Mouse (Mus musculus): ENCODE measurements around the gene Iqcd. TPM values are rescaled to one million over a fixed set of nuclear protein-coding genes. Genes with fewer than 3 reads are reported as not detected.
A peak's percentile ranks its signal among the peaks of the same experiment; 100 is the strongest.

Gene Iqcd
- total RNA-seq, 2 experiments from 2014 or later: 0.52 to 2.4 TPM

- DNase-seq (ENCODE audit: low spot score in 2 of 2): no peak
These were observed 18.4 kb upstream of the Iqcd start for GRCm38 (mm10) chr5:120570289-120570897.

GRCm38 (mm10) chr5:120571056-120571740 lies 17.6 kb upstream of the Iqcd start:
- no peak for DNase-seq (ENCODE audit: low spot score in 2 of 2)

GRCm38 (mm10) chr5:120574469-120575063 lies 14.2 kb upstream of the Iqcd start:
- no peak for DNase-seq (ENCODE audit: low spot score in 2 of 2)

- no peak for DNase-seq (ENCODE audit: low spot score in 2 of 2)
These were observed 12.0 kb upstream of the Iqcd start for GRCm38 (mm10) chr5:120576781-120577301.

GRCm38 (mm10) chr5:120577935-120578441 lies 10.8 kb upstream of the Iqcd start:
- no peak for DNase-seq (ENCODE audit: low spot score in 2 of 2)

GRCm38 (mm10) chr5:120578504-120579081 lies 10.2 kb upstream of the Iqcd start:
- no peak for DNase-seq (ENCODE audit: low spot score in 2 of 2)

- DNase-seq (ENCODE audit: low spot score in 2 of 2): no peak
These were observed 9.5 kb upstream of the Iqcd start for GRCm38 (mm10) chr5:120579211-120579897.

- DNase-seq (ENCODE audit: low spot score in 2 of 2): peak in 1 of 2 experiments; percentile 58
These were observed 8.8 kb upstream of the Iqcd start for GRCm38 (mm10) chr5:120579898-120580626.

- no peak for DNase-seq (ENCODE audit: low spot score in 2 of 2)
These were observed 6.8 kb upstream of the Iqcd start for GRCm38 (mm10) chr5:120582002-120582401.

GRCm38 (mm10) chr5:120583511-120583910 lies 5.3 kb upstream of the Iqcd start:
- no peak for DNase-seq (ENCODE audit: low spot score in 2 of 2)

GRCm38 (mm10) chr5:120584968-120585367 lies 3.8 kb upstream of the Iqcd start:
- DNase-seq (ENCODE audit: low spot score in 2 of 2): no peak

- DNase-seq (ENCODE audit: low spot score in 2 of 2): peak in 1 of 2 experiments; percentile 45
These were observed 1.8 kb upstream of the Iqcd start for GRCm38 (mm10) chr5:120586741-120587615.

- DNase-seq (ENCODE audit: low spot score in 2 of 2): no peak
These were observed 1.2 kb upstream of the Iqcd start for GRCm38 (mm10) chr5:120587616-120587926.

- DNase-seq (ENCODE audit: low spot score in 2 of 2): no peak
These were observed 762 bp upstream of the Iqcd start for GRCm38 (mm10) chr5:120587940-120588568.

GRCm38 (mm10) chr5:120590356-120591010 lies 1.7 kb downstream of the Iqcd start:
- no peak for DNase-seq (ENCODE audit: low spot score in 2 of 2)

- DNase-seq (ENCODE audit: low spot score in 2 of 2): no peak
These were observed 3.3 kb downstream of the Iqcd start for GRCm38 (mm10) chr5:120592141-120592540.

- DNase-seq (ENCODE audit: low spot score in 2 of 2): no peak
These were observed 5.7 kb downstream of the Iqcd start for GRCm38 (mm10) chr5:120594485-120594884.

- no peak for DNase-seq (ENCODE audit: low spot score in 2 of 2)
These were observed 10.8 kb downstream of the Iqcd start for GRCm38 (mm10) chr5:120599625-120600024.

Data from layer of hippocampus, postnatal 14 days (tissue).